Mouse (Mus musculus) cortical plate, adult 2 months (tissue): Measurements from ENCODE around the gene Rrp1. TPM values are rescaled to one million over a fixed set of nuclear protein-coding genes. Genes with fewer than 3 reads are reported as not detected.
A peak's percentile ranks its signal among the peaks of the same experiment; 100 is the strongest.

ENCODE experiments used
- H3K27ac ChIP-seq: fragments of 200-500 bp; 2 replicates; pipeline ENCODE4 v1.5.1; 2012; ENCODE audit warnings: low read length, control low read depth, inconsistent platforms; ENCODE audit not compliant: insufficient read depth
- H3K4me1 ChIP-seq: fragments of 200-500 bp; 2 replicates; pipeline ENCODE4 v1.6.1; 2011; ENCODE audit warnings: low read length; ENCODE audit not compliant: control insufficient read depth, insufficient read depth
- H3K4me3 ChIP-seq: fragments of 200-500 bp; 2 replicates; pipeline ENCODE4 v1.5.1; 2011; ENCODE audit warnings: mild to moderate bottlenecking, low read length, control low read depth; ENCODE audit not compliant: insufficient read depth
- CTCF ChIP-seq: fragments of 200-500 bp; IDR thresholded peaks from 2 replicates; pipeline ENCODE4 v1.5.1; 2011; ENCODE audit warnings: mild to moderate bottlenecking, control low read depth, low read length; ENCODE audit not compliant: insufficient read depth; ENCODE audit errors: extremely low read depth
- POLR2A ChIP-seq: fragments of 200-500 bp; IDR thresholded peaks from 2 replicates; pipeline ENCODE4 v1.6.1; 2011; ENCODE audit warnings: mild to moderate bottlenecking, low read length, control low read depth; ENCODE audit not compliant: insufficient read depth; ENCODE audit errors: extremely low read depth
- polyA plus RNA-seq: library from polyadenylated mRNA; depleted of rRNA; stranded (reverse); fragments of >200 nt; gene quantifications from 2 replicates; pipeline ENCODE4 v1.2.3, GENCODE M21; 2012

Gene Rrp1
- polyA plus RNA-seq, 1 experiment: 519 TPM

- TF ChIP-seq CTCF (no peak), POLR2A (no peak)
- 0 out of 2 replicates have a peak overlapping the region, but pooled peaks have one; percentile 61 for H3K27ac ChIP-seq
- no peaks in the 10 kb centered on the region for H3K4me1 ChIP-seq
These were observed 33.4 kb upstream of the Rrp1 start for GRCm38 (mm10) chr10:78446195-78446594.

GRCm38 (mm10) chr10:78442292-78442691 is 29.4 kb upstream of the Rrp1 start:
- no peak overlapping the region for H3K4me3 ChIP-seq
- TF ChIP-seq POLR2A (no peak), CTCF (no peak)
- H3K4me1 ChIP-seq: no peaks in the 10 kb centered on the region
- no peak overlapping the region for H3K27ac ChIP-seq

More at GRCm38 (mm10) chr10:78446195-78446594, 33.4 kb upstream of the Rrp1 start:
- no peak overlapping the region for H3K4me3 ChIP-seq

GRCm38 (mm10) chr10:78441606-78442005 is 28.8 kb upstream of the Rrp1 start:
- H3K4me3 ChIP-seq: no peak overlapping the region
- no peaks in the 10 kb centered on the region for H3K4me1 ChIP-seq
- no peak overlapping the region for H3K27ac ChIP-seq
- TF ChIP-seq POLR2A (no peak), CTCF (no peak)

- TF ChIP-seq POLR2A (no peak), CTCF (peak; percentile 77)
- no peak overlapping the region for H3K27ac ChIP-seq
- no peak overlapping the region for H3K4me3 ChIP-seq
- no peaks in the 10 kb centered on the region for H3K4me1 ChIP-seq
These were observed 28.0 kb upstream of the Rrp1 start for GRCm38 (mm10) chr10:78440812-78441211.

GRCm38 (mm10) chr10:78439990-78440389 is 27.1 kb upstream of the Rrp1 start:
- TF ChIP-seq CTCF: no peak
- no peak for TF ChIP-seq POLR2A
- Histone ChIP-seq H3K4me3 (no peak overlapping the region), H3K4me1 (no peaks in the 10 kb centered on the region), H3K27ac (no peak overlapping the region)

- Histone ChIP-seq H3K4me3 (no peak overlapping the region), H3K27ac (no peak overlapping the region), H3K4me1 (no peaks in the 10 kb centered on the region)
- TF ChIP-seq CTCF (peak; percentile 32), POLR2A (no peak)
These were observed 26.7 kb upstream of the Rrp1 start for GRCm38 (mm10) chr10:78439550-78439949.

GRCm38 (mm10) chr10:78438094-78438493 is 25.3 kb upstream of the Rrp1 start:
- Histone ChIP-seq H3K4me3 (no peak overlapping the region), H3K4me1 (no peaks in the 10 kb centered on the region), H3K27ac (no peak overlapping the region)
- no peak for TF ChIP-seq POLR2A
- TF ChIP-seq CTCF: peak; percentile 87

- no peaks in the 10 kb centered on the region for H3K4me1 ChIP-seq
- no peak overlapping the region for H3K27ac ChIP-seq
- H3K4me3 ChIP-seq: no peak overlapping the region
- no peak for TF ChIP-seq POLR2A
- no peak for TF ChIP-seq CTCF
These were observed 20.0 kb upstream of the Rrp1 start for GRCm38 (mm10) chr10:78432853-78433252.

- Histone ChIP-seq H3K4me3 (no peak overlapping the region), H3K27ac (no peak overlapping the region), H3K4me1 (peaks cover 2% of the 10 kb centered on the region; the same call in 1 of the 2 replicates)
- TF ChIP-seq POLR2A (no peak), CTCF (no peak)
These were observed 16.9 kb upstream of the Rrp1 start for GRCm38 (mm10) chr10:78429776-78430175.

GRCm38 (mm10) chr10:78429180-78429579 is 16.3 kb upstream of the Rrp1 start:
- no peak overlapping the region for H3K27ac ChIP-seq
- H3K4me3 ChIP-seq: no peak overlapping the region
- peaks cover 2% of the 10 kb centered on the region; the same call in 1 of the 2 replicates for H3K4me1 ChIP-seq
- TF ChIP-seq CTCF (no peak), POLR2A (no peak)
